Mouse (Mus musculus): ENCODE measurements at regions not wholly inside any gene's neighbourhood (a gene's known extent, or its start where the extent isn't known, plus 50 kb on each side); places are given as distances from the start of the nearest gene placed in this dataset.

DNA sequence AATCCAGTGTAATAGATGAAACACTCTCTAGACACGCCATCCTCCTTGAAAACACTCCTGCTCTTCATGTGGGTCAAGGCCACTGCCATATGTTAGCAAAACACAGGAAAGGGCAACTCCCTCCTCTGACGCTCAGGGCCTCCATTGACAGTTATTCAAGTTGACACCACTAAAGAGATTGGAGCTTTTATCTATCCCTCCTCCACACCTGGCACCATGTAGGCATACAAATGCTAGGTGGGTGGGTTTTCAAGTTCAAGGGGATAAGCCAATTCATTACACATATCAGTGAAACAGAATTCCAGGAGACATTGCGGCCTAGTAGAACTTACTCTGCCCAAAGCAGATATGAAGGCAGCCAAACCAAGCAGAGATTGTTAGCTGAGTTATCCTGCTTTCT, 331.0 kb downstream of the Tns1 start:
- H3K9ac ChIP-seq (ENCODE audit: low read length): no peak overlapping the region
- DNase-seq (ENCODE audit: low spot score) (no peak), ATAC-seq (replicated peaks; ENCODE audit: low FRiP score) (no peak)
- H3K27me3 ChIP-seq (ENCODE audit: control insufficient read depth, insufficient read depth, low read length): no peaks in the 10 kb centered on the region
- no peaks in the 10 kb centered on the region for H3K4me1 ChIP-seq (replicated peaks; ENCODE audit: control insufficient read depth, insufficient read depth, low read length)
- 84% methylated on average over 3 of the region's 3 CpGs for WGBS
- no peaks in the 10 kb centered on the region for H3K36me3 ChIP-seq (ENCODE audit: control insufficient read depth, insufficient read depth, low read length)
- no peak overlapping the region for H3K27ac ChIP-seq (ENCODE audit: low read depth, low read length)
- no peaks in the 10 kb centered on the region for H3K9me3 ChIP-seq (ENCODE audit: control insufficient read depth, low read length)
- no peak overlapping the region for H3K4me3 ChIP-seq (ENCODE audit: low read depth, low read length)
- no peak overlapping the region for H3K4me2 ChIP-seq (ENCODE audit: low read depth, low read length, severe bottlenecking)

DNA sequence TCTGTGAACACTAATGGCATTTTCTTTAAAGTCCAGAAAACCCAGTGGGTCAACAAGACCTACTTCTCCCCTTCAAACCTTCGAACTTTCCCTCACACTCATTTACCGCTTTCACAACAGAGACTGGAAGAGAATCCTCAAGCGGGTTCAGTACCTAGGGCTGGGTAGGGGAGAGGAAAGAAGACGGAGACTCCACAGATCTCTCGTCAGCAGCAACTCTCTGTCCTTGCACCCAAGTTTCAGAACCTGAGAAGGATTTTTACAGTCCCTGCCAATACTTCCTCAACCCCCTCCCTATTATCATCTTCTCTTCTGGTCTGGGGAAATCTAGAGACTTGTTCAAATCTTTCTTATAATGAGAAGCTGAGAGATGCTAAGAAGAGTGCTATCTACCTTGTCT, 331.9 kb downstream of the Tns1 start:
- Histone ChIP-seq H3K4me1 (replicated peaks; ENCODE audit: control insufficient read depth, insufficient read depth, low read length) (no peaks in the 10 kb centered on the region), H3K4me3 (ENCODE audit: low read depth, low read length) (no peak overlapping the region), H3K27me3 (ENCODE audit: control insufficient read depth, insufficient read depth, low read length) (no peaks in the 10 kb centered on the region), H3K4me2 (ENCODE audit: low read depth, low read length, severe bottlenecking) (no peak overlapping the region), H3K9me3 (ENCODE audit: control insufficient read depth, low read length) (no peaks in the 10 kb centered on the region), H3K36me3 (ENCODE audit: control insufficient read depth, insufficient read depth, low read length) (no peaks in the 10 kb centered on the region), H3K9ac (ENCODE audit: low read length) (no peak overlapping the region), H3K27ac (ENCODE audit: low read depth, low read length) (no peak overlapping the region)
- ATAC-seq (replicated peaks; ENCODE audit: low FRiP score): no peak
- 95% methylated on average over 5 of the region's 5 CpGs for WGBS
- DNase-seq (ENCODE audit: low spot score): no peak

DNA sequence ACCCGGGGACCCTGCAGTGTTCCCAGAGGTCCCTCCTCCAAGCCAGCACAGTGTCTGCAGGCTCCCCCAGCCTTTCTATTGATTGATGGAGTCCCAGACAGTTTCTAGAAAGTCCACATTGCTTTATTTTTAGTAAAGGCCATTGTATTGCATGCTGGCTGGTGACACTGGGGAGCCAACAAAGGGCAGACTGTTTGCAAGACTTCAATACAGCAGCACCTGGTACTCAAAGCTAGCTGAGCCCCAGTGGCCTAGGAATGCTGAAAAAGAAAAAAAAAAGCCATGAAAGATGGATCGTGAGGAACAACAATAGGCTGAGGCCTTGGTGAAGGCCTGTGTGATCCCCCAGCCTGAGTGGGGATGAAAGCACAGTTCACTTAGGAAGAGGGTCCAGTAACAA, 336.6 kb downstream of the Tns1 start:
- Histone ChIP-seq H3K4me2 (ENCODE audit: low read depth, low read length, severe bottlenecking) (no peak overlapping the region), H3K27me3 (ENCODE audit: control insufficient read depth, insufficient read depth, low read length) (no peaks in the 10 kb centered on the region), H3K27ac (ENCODE audit: low read depth, low read length) (no peak overlapping the region), H3K9me3 (ENCODE audit: control insufficient read depth, low read length) (no peaks in the 10 kb centered on the region), H3K4me3 (ENCODE audit: low read depth, low read length) (no peak overlapping the region), H3K9ac (ENCODE audit: low read length) (no peak overlapping the region), H3K36me3 (ENCODE audit: control insufficient read depth, insufficient read depth, low read length) (no peaks in the 10 kb centered on the region), H3K4me1 (replicated peaks; ENCODE audit: control insufficient read depth, insufficient read depth, low read length) (no peaks in the 10 kb centered on the region)
- DNase-seq (ENCODE audit: low spot score) (no peak), ATAC-seq (replicated peaks; ENCODE audit: low FRiP score) (no peak)
- 27% methylated on average over 2 of the region's 2 CpGs for WGBS

DNA sequence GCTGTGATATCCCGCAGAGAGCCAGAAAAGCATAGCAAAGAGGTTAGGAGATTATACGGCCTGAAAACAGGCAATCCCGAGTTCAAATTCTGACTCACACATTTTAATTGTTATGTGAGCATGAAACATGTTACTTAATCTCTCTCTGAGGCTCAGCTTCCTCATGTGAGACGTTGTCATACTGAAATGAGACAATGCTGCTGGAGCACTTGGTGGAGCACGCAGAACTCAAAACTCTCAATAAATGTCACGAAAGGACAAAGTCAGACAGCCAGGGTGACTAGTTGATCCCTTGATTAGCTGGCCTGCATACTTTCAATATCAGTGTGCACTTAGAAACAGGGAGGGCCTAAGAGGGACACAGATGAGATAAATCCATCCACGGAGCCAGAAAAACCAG, 337.0 kb downstream of the Tns1 start:
- H3K27me3 ChIP-seq (ENCODE audit: control insufficient read depth, insufficient read depth, low read length): no peaks in the 10 kb centered on the region
- no peaks in the 10 kb centered on the region for H3K36me3 ChIP-seq (ENCODE audit: control insufficient read depth, insufficient read depth, low read length)
- H3K9me3 ChIP-seq (ENCODE audit: control insufficient read depth, low read length): no peaks in the 10 kb centered on the region
- ATAC-seq (replicated peaks; ENCODE audit: low FRiP score) (no peak), DNase-seq (ENCODE audit: low spot score) (no peak)
- H3K4me3 ChIP-seq (ENCODE audit: low read depth, low read length): no peak overlapping the region
- H3K9ac ChIP-seq (ENCODE audit: low read length): no peak overlapping the region
- WGBS: 73% methylated on average over 7 of the region's 7 CpGs
- no peak overlapping the region for H3K27ac ChIP-seq (ENCODE audit: low read depth, low read length)
- no peaks in the 10 kb centered on the region for H3K4me1 ChIP-seq (replicated peaks; ENCODE audit: control insufficient read depth, insufficient read depth, low read length)
- H3K4me2 ChIP-seq (ENCODE audit: low read depth, low read length, severe bottlenecking): no peak overlapping the region

DNA sequence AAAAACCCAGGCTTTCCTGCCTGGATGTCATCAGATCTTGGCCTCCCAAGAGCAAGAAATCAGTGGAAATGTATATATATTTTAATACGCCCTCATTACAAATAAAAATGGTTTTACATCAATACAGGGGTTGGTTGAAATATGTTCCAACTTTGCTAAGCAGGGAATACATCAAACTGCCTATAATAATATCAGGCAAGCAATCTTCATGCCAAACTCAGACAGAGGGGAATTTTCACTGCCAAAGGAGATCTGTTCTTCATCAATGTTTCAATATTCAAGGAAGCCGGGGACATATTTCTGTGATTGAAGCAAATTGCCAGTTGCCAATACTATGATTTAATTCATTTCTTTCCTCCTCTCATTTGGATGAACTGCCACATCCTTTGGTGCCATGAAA, 340.9 kb downstream of the Tns1 start:
- Histone ChIP-seq H3K9ac (ENCODE audit: low read length) (no peak overlapping the region), H3K27me3 (ENCODE audit: control insufficient read depth, insufficient read depth, low read length) (no peaks in the 10 kb centered on the region), H3K4me2 (ENCODE audit: low read depth, low read length, severe bottlenecking) (no peak overlapping the region), H3K36me3 (ENCODE audit: control insufficient read depth, insufficient read depth, low read length) (no peaks in the 10 kb centered on the region), H3K27ac (ENCODE audit: low read depth, low read length) (no peak overlapping the region), H3K4me3 (ENCODE audit: low read depth, low read length) (no peak overlapping the region), H3K9me3 (ENCODE audit: control insufficient read depth, low read length) (no peaks in the 10 kb centered on the region), H3K4me1 (replicated peaks; ENCODE audit: control insufficient read depth, insufficient read depth, low read length) (no peaks in the 10 kb centered on the region)
- DNase-seq (ENCODE audit: low spot score) (no peak), ATAC-seq (replicated peaks; ENCODE audit: low FRiP score) (no peak)
- 93% methylated on average over 2 of the region's 2 CpGs for WGBS

DNA sequence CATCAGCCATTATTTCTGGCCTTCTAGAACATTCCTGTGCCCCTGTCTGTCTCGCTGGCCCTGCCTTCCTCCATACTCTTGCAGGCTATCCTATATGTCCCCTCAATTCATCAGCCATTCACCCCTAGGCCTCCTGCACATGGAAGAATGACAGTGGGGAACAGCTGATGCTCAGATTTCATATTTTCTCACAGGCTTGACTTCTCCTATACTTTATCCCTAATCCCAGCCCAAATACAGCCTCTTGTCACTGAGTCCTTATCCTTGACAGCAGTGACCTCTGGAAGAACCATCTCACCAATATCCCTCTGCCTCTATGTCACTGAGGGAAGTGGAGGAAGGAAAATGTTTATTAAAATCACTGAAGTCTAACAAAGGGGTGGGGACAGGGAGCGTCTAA, 341.4 kb downstream of the Tns1 start:
- DNase-seq (ENCODE audit: low spot score) (no peak), ATAC-seq (replicated peaks; ENCODE audit: low FRiP score) (no peak)
- Histone ChIP-seq H3K27ac (ENCODE audit: low read depth, low read length) (no peak overlapping the region), H3K4me3 (ENCODE audit: low read depth, low read length) (no peak overlapping the region), H3K4me1 (replicated peaks; ENCODE audit: control insufficient read depth, insufficient read depth, low read length) (no peaks in the 10 kb centered on the region), H3K9me3 (ENCODE audit: control insufficient read depth, low read length) (no peaks in the 10 kb centered on the region), H3K36me3 (ENCODE audit: control insufficient read depth, insufficient read depth, low read length) (no peaks in the 10 kb centered on the region), H3K9ac (ENCODE audit: low read length) (no peak overlapping the region), H3K4me2 (ENCODE audit: low read depth, low read length, severe bottlenecking) (no peak overlapping the region), H3K27me3 (ENCODE audit: control insufficient read depth, insufficient read depth, low read length) (no peaks in the 10 kb centered on the region)
- WGBS: 89% methylated on average over 2 of the region's 2 CpGs

DNA sequence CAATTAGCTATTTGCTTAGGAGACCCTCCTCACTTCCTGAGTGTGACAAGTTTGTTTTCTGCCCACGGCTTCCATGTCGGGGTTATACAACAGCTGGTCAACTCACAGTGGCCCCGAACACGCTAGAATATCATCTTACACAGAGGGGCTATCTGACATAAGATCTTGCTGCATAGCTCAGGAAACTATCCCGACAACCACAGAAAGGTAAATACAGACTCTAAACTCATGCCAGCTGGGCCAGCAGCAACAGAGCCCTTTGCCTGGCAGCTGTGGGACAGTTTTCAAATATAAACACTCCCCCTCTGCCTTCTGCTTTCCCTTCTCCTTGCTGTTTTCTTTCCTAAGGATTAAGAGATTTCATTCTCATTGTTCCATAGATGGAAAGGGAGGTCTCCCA, 352.5 kb downstream of the Tns1 start:
- Histone ChIP-seq H3K9ac (ENCODE audit: low read length) (no peak overlapping the region), H3K27me3 (ENCODE audit: control insufficient read depth, insufficient read depth, low read length) (no peaks in the 10 kb centered on the region), H3K36me3 (ENCODE audit: control insufficient read depth, insufficient read depth, low read length) (no peaks in the 10 kb centered on the region), H3K27ac (ENCODE audit: low read depth, low read length) (no peak overlapping the region), H3K9me3 (ENCODE audit: control insufficient read depth, low read length) (no peaks in the 10 kb centered on the region), H3K4me3 (ENCODE audit: low read depth, low read length) (no peak overlapping the region), H3K4me1 (replicated peaks; ENCODE audit: control insufficient read depth, insufficient read depth, low read length) (no peaks in the 10 kb centered on the region), H3K4me2 (ENCODE audit: low read depth, low read length, severe bottlenecking) (no peak overlapping the region)
- DNase-seq (ENCODE audit: low spot score): no peak
- no peak for ATAC-seq (replicated peaks; ENCODE audit: low FRiP score)
- 66% methylated on average over 5 of the region's 5 CpGs for WGBS

DNA sequence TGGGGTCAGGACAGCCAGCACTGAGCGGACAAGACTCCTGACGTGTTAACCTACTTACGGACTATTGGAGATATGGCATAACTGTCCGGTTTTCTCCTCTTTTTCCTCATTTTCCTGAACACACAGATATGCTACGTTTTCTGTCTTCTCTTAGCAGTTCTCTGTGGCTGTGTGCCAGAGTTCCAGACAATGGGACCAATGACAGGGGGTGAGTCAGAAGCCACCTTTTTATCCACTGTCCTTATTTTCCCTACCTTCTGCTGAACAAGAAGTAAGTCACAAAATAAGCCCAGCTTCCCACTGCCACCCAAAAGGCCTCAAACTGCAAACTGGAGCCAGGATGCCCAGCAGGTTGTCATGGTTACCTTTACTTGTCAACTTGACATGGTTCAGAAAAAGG, 353.6 kb downstream of the Tns1 start:
- Histone ChIP-seq H3K4me3 (ENCODE audit: low read depth, low read length) (no peak overlapping the region), H3K9me3 (ENCODE audit: control insufficient read depth, low read length) (no peaks in the 10 kb centered on the region), H3K4me2 (ENCODE audit: low read depth, low read length, severe bottlenecking) (no peak overlapping the region), H3K4me1 (replicated peaks; ENCODE audit: control insufficient read depth, insufficient read depth, low read length) (no peaks in the 10 kb centered on the region), H3K27ac (ENCODE audit: low read depth, low read length) (no peak overlapping the region), H3K9ac (ENCODE audit: low read length) (no peak overlapping the region), H3K36me3 (ENCODE audit: control insufficient read depth, insufficient read depth, low read length) (no peaks in the 10 kb centered on the region), H3K27me3 (ENCODE audit: control insufficient read depth, insufficient read depth, low read length) (no peaks in the 10 kb centered on the region)
- 84% methylated on average over 5 of the region's 5 CpGs for WGBS
- DNase-seq (ENCODE audit: low spot score) (no peak), ATAC-seq (replicated peaks; ENCODE audit: low FRiP score) (no peak)

DNA sequence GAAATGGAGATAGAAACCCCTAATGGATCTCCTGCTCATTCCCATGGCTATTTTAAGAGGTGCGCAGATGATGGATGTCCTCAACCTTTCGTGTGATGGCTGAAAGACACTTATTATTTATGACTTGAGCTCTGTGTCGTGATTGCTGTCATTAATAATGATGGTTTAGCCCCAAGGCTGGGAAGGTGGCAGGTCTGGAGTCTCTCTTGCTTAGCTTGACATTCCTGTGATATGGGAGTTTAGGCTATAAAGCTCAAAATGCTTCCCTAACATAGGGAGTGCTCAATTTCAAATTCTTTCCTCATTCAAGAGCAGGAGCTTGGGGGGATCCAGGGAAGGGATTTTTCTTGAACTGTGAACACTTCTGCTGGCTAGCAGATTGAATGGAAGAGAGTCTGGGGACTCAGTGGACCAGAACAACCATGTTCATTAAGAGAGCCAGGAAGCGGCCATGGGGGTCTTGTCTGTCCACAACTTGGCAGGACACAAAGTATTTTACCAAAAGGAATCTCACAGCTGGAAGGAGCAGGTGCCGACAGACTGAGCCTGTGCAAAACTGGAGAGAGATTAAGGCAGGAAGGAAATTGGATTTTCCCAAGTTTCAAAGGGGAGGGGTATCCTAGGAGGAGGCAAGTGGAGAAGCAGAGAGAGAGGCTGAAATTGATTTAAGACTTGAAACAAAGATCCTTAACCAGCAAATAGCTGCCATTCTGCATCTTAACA, 359.5 kb downstream of the Tns1 start:
- Histone ChIP-seq H3K4me2 (ENCODE audit: low read depth, low read length, severe bottlenecking) (no peak overlapping the region), H3K27ac (ENCODE audit: low read depth, low read length) (no peak overlapping the region), H3K36me3 (ENCODE audit: control insufficient read depth, insufficient read depth, low read length) (no peaks in the 10 kb centered on the region), H3K9me3 (ENCODE audit: control insufficient read depth, low read length) (no peaks in the 10 kb centered on the region), H3K4me3 (ENCODE audit: low read depth, low read length) (no peak overlapping the region), H3K9ac (ENCODE audit: low read length) (no peak overlapping the region), H3K27me3 (ENCODE audit: control insufficient read depth, insufficient read depth, low read length) (no peaks in the 10 kb centered on the region), H3K4me1 (replicated peaks; ENCODE audit: control insufficient read depth, insufficient read depth, low read length) (no peaks in the 10 kb centered on the region)
- no peak for DNase-seq (ENCODE audit: low spot score)
- 58% methylated on average over 5 of the region's 5 CpGs for WGBS
- no peak for ATAC-seq (replicated peaks; ENCODE audit: low FRiP score)

All from forebrain, embryonic 11.5 days (tissue).